Mouse (Mus musculus): ENCODE data around the gene Bmpr1b. TPM values are rescaled to one million over a fixed set of nuclear protein-coding genes. Genes with fewer than 3 reads are reported as not detected.

Bmpr1b gene
- total and polyA plus RNA-seq, 3 experiments: 0.04 TPM; not detected in 1

- dilution Hi-C loops (cut with MboI; ENCODE audit: extremely low pct_ligation_motif_present, extremely low pct_unique_long_range_greater_than_20kb, low sequenced_read_pairs): no loop called here
Observed at GRCm38 (mm10) chr3:141943317-141943742, 225.9 kb downstream of the Bmpr1b start.

GRCm38 (mm10) chr3:141940207-141940606, 229.0 kb downstream of the Bmpr1b start:
- in situ Hi-C loops (cut with MboI; ENCODE audit: low pct_ligation_motif_present, low pct_unique_long_range_greater_than_20kb, low sequenced_read_pairs): no loop called here
- no peaks in the 10 kb centered on the region for H3K36me3 ChIP-seq (replicated peaks in 1 of 2; ENCODE audit: control insufficient read depth in 1 of 2, insufficient read depth in 1 of 2, low read length in 1 of 2)
- no peaks in the 10 kb centered on the region for H3K9me3 ChIP-seq (replicated peaks; ENCODE audit: low read length)
- TF ChIP-seq CTCF (conservative IDR thresholded peaks at IDR 0.05 in 1 of 2, IDR thresholded peaks at IDR 0.05 in 1 of 2; ENCODE audit: low read depth in 2 of 2, low read length in 2 of 2): no peak
- no peak for TF ChIP-seq UBTF (IDR thresholded peaks at IDR 0.05; ENCODE audit: low read depth, low read length)
- TF ChIP-seq MYC (IDR thresholded peaks at IDR 0.05; ENCODE audit: low read depth, low read length): no peak
- no peak for TF ChIP-seq SIN3A (IDR thresholded peaks at IDR 0.05; ENCODE audit: low read length)
- no peak for DNase-seq (ENCODE audit: extremely low read depth)
- no peak overlapping the region for H3K9ac ChIP-seq (ENCODE audit: insufficient read depth, low read depth)
- H3K79me2 ChIP-seq (replicated peaks; ENCODE audit: control insufficient read depth, extremely low read depth, insufficient read depth, poor library complexity, severe bottlenecking): no peaks in the 10 kb centered on the region
- H3K4me3 ChIP-seq (replicated peaks in 1 of 3; ENCODE audit: low read depth in 2 of 3, low read length in 2 of 3, poor library complexity in 1 of 3): no peak overlapping the region
- H3K4me2 ChIP-seq (ENCODE audit: insufficient read depth, low read depth, poor library complexity, severe bottlenecking): no peak overlapping the region
- dilution Hi-C loops (cut with MboI; ENCODE audit: extremely low pct_ligation_motif_present, extremely low pct_unique_long_range_greater_than_20kb, low sequenced_read_pairs): no loop called here
- peaks cover 2 to 7% of the 10 kb centered on the region in 2 experiments; a peak in 2 of 4 replicates for H3K4me1 ChIP-seq (ENCODE audit: control insufficient read depth in 1 of 2, insufficient read depth in 2 of 2)
- no peaks in the 10 kb centered on the region for H3K27me3 ChIP-seq (replicated peaks)
- H3K27ac ChIP-seq (ENCODE audit: insufficient read depth, low read depth): no peak overlapping the region

More at GRCm38 (mm10) chr3:141943317-141943742, 225.9 kb downstream of the Bmpr1b start:
- TF ChIP-seq MXI1 (IDR thresholded peaks at IDR 0.05; ENCODE audit: low read depth, low read length) (no peak), KAT2A (IDR thresholded peaks at IDR 0.05; ENCODE audit: insufficient replicate concordance, low read length) (no peak), CTCF (conservative IDR thresholded peaks at IDR 0.05 in 1 of 2, IDR thresholded peaks at IDR 0.05 in 1 of 2; ENCODE audit: low read depth in 2 of 2, low read length in 2 of 2) (no peak), NRF1 (IDR thresholded peaks at IDR 0.05; ENCODE audit: low read depth, low read length) (no peak), ELF1 (IDR thresholded peaks at IDR 0.05; ENCODE audit: low read depth, low read length) (no peak), BHLHE40 (IDR thresholded peaks at IDR 0.05; ENCODE audit: low read depth, low read length) (no peak), ETS1 (conservative IDR thresholded peaks at IDR 0.05; ENCODE audit: low read depth, low read length) (no peak)
- Histone ChIP-seq H3K27ac (ENCODE audit: insufficient read depth, low read depth) (no peak overlapping the region), H3K79me2 (replicated peaks; ENCODE audit: control insufficient read depth, extremely low read depth, insufficient read depth, poor library complexity, severe bottlenecking) (no peaks in the 10 kb centered on the region), H3K9ac (ENCODE audit: insufficient read depth, low read depth) (no peak overlapping the region), H3K4me3 (replicated peaks in 1 of 3; ENCODE audit: low read depth in 2 of 3, low read length in 2 of 3, poor library complexity in 1 of 3) (no peak overlapping the region), H3K36me3 (replicated peaks in 1 of 2; ENCODE audit: control insufficient read depth in 1 of 2, insufficient read depth in 1 of 2, low read length in 1 of 2) (no peaks in the 10 kb centered on the region), H3K4me2 (ENCODE audit: insufficient read depth, low read depth, poor library complexity, severe bottlenecking) (no peak overlapping the region), H3K27me3 (replicated peaks) (no peaks in the 10 kb centered on the region), H3K4me1 (ENCODE audit: control insufficient read depth in 1 of 2, insufficient read depth in 2 of 2) (no peaks in the 10 kb centered on the region), H3K9me3 (replicated peaks; ENCODE audit: low read length) (no peaks in the 10 kb centered on the region)
- in situ Hi-C loops (cut with MboI; ENCODE audit: low pct_ligation_motif_present, low pct_unique_long_range_greater_than_20kb, low sequenced_read_pairs): no loop called here
- no peak for DNase-seq (ENCODE audit: extremely low read depth)

GRCm38 (mm10) chr3:141936594-141937272, 232.5 kb downstream of the Bmpr1b start:
- DNase-seq (ENCODE audit: extremely low read depth): no peak
- dilution Hi-C loops (cut with MboI; ENCODE audit: extremely low pct_ligation_motif_present, extremely low pct_unique_long_range_greater_than_20kb, low sequenced_read_pairs) (no loop called here), in situ Hi-C loops (cut with MboI; ENCODE audit: low pct_ligation_motif_present, low pct_unique_long_range_greater_than_20kb, low sequenced_read_pairs) (no loop called here)
- no peak overlapping the region for H3K27ac ChIP-seq (ENCODE audit: insufficient read depth, low read depth)
- H3K9ac ChIP-seq (ENCODE audit: insufficient read depth, low read depth): no peak overlapping the region
- TF ChIP-seq USF1 (IDR thresholded peaks at IDR 0.05; ENCODE audit: low read depth, low read length) (no peak), SMC3 (IDR thresholded peaks at IDR 0.05; ENCODE audit: low read depth, low read length) (no peak), CHD2 (IDR thresholded peaks at IDR 0.05; ENCODE audit: low read length) (no peak), RCOR1 (conservative IDR thresholded peaks at IDR 0.05; ENCODE audit: low read depth, low read length) (no peak), CTCF (conservative IDR thresholded peaks at IDR 0.05 in 1 of 2, IDR thresholded peaks at IDR 0.05 in 1 of 2; ENCODE audit: low read depth in 2 of 2, low read length in 2 of 2) (no peak), ZKSCAN1 (IDR thresholded peaks at IDR 0.05; ENCODE audit: borderline replicate concordance, low read depth, low read length) (no peak)
- no peaks in the 10 kb centered on the region for H3K79me2 ChIP-seq (replicated peaks; ENCODE audit: control insufficient read depth, extremely low read depth, insufficient read depth, poor library complexity, severe bottlenecking)
- no peaks in the 10 kb centered on the region for H3K27me3 ChIP-seq (replicated peaks)
- no peaks in the 10 kb centered on the region for H3K36me3 ChIP-seq (replicated peaks in 1 of 2; ENCODE audit: control insufficient read depth in 1 of 2, insufficient read depth in 1 of 2, low read length in 1 of 2)
- H3K9me3 ChIP-seq (replicated peaks; ENCODE audit: low read length): no peaks in the 10 kb centered on the region
- peaks cover 2 to 8% of the 10 kb centered on the region in 2 experiments; a peak in 3 of 4 replicates for H3K4me1 ChIP-seq (ENCODE audit: control insufficient read depth in 1 of 2, insufficient read depth in 2 of 2)
- no peak overlapping the region for H3K4me3 ChIP-seq (replicated peaks in 1 of 3; ENCODE audit: low read depth in 2 of 3, low read length in 2 of 3, poor library complexity in 1 of 3)
- H3K4me2 ChIP-seq (ENCODE audit: insufficient read depth, low read depth, poor library complexity, severe bottlenecking): no peak overlapping the region

All from CH12.LX (cell line).